Mouse (Mus musculus) liver, embryonic 14.5 days (tissue): ENCODE results near the gene Sh3bp1.

Experiments used
- CTCF ChIP-seq: IDR thresholded peaks from 2 replicates; pipeline ENCODE4 v1.5.1; 2016; ENCODE audit warnings: antibody characterized with exemption, low read depth, control low read depth
- EP300 ChIP-seq: IDR thresholded peaks from 2 replicates; pipeline ENCODE4 v1.6.1; 2016; ENCODE audit warnings: antibody characterized with exemption, low read depth

DNA sequence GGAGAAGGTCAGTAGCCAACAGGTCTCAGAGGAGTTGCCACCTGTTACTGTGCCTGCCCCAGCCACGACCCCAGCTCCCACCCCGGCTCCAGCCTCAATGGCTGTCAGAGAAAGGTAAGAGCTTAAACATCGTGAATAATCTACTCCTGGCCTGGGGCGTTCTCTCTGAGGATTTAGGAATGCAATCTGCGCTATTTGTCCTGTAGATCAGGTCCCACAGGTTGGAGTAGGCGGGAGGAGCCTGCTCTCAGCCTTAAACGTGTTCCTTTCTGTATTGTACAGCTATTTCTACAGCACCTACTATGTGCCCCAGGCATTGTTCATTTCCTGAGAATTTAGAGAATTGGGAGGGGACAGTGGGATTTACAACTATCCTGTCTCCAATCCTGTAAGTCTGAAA lies 8.8 kb downstream of the Sh3bp1 start:
- TF ChIP-seq CTCF (no peak), EP300 (no peak)
